Mouse (Mus musculus) ovary, postnatal 36 days (tissue): ENCODE measurements around the gene Pin4.
A peak's percentile ranks its signal among the peaks of the same experiment; 100 is the strongest.
"Not testable (repeated sequence)": the region's sequence is repeated elsewhere in the genome, so short reads cannot be mapped to it uniquely, and the experiment has no call there.

Source experiments
- DNase-seq: peaks from one replicate; pipeline ENCODE4 v3.0.0; 2022; ENCODE audit warnings: low spot score, mixed read lengths

Gene Pin4

DNA sequence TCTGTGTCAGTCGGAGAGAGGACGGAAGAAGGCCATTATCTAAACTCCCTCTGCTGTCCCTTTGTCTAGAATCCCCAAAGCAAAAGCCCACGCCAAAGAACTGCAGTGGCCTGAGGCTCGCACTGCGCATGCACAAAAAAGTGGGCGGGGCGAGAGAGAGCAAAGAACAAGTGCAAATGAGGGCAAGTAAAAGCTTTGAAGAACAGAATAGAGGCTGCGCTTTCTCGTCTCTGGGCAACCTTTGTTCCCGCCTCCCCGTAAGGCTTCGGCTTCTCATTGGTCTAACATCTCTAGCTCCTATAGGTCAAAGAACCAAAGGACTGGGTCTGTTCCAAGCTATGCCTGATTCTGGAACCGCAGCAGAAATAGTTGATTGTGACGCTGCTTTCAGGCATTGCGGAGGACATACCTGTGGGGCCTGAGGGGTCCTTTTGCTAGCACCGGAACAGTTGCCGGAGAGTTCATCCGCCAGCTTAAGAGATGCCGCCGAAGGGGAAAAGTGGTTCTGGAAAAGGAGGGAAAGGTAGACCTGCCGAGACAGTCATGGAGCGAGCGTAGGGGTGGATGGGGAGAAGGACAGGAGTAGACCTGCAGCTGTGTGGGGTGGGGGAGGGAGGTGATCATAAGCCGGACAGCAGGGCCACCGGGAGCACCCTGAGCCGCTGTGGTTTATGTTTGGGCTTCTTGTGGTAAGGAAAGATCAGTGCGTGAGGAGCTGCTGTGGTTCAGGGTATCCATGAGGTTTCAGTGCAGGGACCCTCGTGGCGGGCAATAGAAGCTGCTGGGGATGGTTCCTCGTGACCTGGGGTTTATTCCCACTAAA, at the start of gene Pin4:
TSS of gene Pin4 (plus strand) at position 406 of the 823 bp plus-strand sequence.
- DNase-seq, result peak; percentile 87

GRCm38 (mm10) chrX:102070591-102071471, 48.4 kb upstream of the Pin4 start, which contains the start of gene Rtl5:
Gene Rtl5, minus strand, starts transcription at chrX:102071304.
- DNase-seq, result peak; percentile 74

DNA sequence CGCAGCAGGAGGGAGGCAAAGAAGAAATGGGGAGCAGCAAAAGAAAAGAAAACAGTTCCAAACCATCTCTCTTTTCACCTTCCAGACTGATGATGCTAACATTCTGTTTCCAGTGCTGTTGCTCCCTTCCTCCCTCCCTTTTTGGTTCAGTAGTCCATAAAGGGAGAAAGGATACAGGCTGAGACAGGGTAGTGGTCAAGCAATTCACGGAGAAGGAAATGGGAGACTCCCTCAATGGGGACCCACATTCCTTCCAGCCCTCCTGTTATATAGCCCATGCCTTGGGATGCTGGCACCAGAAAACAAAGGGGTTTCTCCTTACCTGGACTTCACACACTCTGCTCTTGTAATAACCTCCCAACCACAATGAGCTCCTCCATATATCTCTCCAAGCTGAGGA, 47.7 kb upstream of the Pin4 start:
- DNase-seq, result no peak

DNA sequence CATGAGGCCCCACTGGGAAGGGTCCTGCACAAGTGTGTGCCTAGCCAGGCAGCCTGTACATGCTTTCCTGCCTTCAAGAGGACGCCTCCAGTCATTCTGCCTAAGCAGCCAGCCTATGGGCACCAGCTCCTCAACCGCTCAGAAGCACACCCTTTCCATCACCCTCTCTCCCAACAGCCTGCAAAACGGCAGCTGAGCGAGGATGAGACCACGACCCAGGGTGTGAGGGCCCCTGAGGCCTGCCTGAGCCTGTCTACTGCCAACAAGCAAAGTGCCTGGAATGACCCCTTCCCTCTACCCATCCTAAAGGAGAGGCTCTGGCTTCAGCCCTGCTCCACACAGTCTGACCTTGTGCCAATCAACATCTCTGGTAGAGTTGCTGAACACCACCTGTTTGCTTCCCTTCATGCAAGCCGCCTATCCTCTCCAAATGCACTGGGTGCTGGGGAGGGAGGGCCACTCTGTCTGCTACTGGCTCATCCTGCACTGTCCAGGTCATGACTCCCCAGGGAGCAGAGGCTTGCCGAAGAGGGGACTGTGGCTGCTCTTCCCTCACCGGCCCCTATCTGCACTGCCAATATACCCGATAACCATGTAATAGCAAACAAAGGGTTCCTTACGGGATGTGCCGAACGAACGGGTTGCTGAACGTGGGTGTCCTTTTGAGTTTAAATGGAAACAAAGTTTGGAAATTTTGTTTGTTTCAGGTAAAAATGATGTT, 45.5 kb upstream of the Pin4 start:
- DNase-seq, result no peak

- DNase-seq, result no peak
Measured at GRCm38 (mm10) chrX:102074435-102074834, 44.8 kb upstream of the Pin4 start.

DNA sequence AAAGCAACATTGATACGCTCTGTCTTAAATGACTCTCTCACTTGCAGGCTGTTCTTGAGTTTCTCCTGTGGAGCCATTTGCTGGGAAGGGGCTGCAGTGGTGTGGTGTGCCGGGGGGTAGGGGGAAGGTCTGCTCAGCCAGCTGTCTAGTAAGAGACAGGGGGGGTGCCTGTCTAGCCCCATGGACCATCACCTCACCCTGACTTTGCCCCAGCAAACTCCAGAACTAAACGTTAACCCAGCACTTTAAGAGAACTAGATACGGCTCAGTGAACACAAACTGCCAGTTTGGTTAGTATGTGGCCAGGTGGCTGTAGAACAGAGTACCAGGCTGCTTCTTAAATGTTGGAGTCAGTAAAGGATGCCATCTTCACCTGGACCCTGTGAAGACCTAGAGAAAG, 44.1 kb upstream of the Pin4 start:
- DNase-seq, result no peak

DNA sequence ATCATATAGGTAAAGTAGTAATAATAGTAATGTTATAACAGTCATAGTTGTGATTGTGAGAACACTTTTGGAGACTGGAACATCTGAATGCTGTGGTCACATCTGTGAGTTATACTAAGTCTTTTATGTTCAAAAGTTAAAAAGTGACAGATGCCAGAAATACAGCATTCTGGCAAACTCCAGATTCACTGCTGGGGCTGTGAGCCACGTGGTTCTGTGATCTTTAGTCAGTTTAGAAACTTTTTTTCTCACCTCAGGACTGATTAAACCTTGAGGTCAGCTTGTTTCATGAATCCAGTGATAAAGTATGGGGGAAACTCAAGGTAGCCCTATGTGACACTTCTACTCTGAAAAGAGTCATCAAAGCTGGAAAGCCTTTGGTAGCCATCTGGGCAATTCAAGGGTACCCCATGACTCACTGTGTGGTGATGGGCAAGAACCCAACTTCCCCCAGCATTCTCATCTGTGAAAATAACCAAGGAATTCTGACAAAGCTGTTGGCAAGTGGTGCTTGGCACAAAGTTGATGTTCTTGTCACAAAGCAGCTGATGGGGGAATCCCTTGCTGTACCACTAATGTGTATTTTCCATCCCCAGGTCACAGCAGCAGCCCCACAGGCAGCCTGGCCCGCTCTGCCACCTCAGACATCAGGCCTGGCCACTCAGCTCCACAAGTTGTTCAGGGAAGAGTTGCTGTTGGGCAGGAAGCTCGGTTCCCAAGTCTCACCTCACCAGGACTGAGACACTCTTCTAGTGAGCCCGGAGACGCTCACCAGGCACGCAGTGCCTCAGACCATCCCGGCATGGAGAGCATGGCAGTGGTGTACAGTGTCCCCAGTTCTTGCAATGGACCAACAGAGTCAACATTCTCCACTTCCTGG, 42.1 kb upstream of the Pin4 start:
- no peak for DNase-seq

DNA sequence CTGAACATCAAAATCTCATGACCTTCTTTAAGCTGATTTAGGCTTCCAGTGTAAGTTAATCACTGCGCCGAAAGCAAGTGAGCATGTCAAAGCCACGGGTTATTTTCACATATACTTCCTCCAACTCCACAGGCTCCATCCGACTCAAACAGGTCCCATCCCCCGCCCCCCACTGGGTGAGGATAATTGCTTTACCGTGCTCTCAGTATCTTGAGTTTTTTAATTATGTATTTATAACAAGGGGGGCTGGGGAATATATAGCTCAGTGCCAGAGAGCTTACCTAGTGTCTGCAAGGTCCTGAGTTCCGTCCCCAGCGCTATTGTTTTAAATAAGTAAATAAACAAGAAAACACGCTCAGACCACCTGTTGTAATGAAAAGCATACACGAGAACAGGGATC, 38.2 kb upstream of the Pin4 start:
- DNase-seq, result no peak

- DNase-seq, result no peak
Measured at GRCm38 (mm10) chrX:102081573-102082279, 37.5 kb upstream of the Pin4 start.

DNA sequence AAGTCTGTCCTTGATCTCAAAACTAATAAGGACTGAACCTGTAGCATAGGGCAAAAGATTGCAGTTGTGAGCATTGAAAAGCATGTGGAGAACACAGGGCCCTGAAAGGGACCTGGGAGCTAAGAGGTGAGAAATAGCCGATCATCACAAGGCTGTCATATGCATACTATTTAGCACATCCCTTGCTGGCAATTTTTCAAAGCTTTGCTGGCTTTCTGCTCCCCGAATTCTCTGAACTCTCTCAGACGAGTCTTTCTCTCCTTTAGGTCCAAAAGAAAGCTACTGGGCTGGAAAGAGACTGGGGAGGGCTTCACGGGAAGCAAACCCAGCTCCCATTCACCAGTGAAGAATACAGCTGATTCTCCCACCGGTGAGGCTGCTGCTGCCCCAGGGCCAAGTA, 36.9 kb upstream of the Pin4 start:
- DNase-seq, result no peak

DNA sequence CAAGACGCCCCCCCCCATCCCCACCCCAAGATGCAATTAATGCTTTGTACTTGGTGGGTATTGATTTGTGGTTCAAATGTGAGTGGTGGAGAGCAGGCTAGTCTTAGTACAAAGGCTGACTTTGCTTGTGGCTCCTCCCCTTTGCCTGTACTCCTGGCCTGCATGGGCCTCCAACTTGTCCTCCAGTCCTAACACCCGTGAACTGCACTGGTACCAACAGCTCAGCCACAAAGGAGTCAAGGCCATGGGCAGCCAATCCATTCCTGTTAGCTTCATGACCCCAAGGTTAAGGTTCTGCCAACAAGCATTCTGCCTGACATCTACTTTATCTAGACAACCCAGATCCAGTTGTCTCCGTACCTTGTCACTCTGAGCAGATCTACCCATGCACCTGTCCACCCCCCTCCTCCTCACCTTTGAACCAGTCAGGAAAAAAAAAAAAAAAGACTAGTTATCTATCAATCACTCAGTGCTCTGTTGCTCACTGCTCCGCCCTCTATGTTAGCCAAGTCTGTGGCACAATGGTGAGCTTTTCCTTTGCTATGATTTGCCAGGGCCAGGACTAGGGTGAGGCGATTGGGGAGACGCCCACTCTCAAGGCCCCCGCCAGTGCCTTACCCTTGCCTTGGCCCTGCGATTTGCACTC, 33.3 kb upstream of the Pin4 start:
- DNase-seq, result no peak

DNA sequence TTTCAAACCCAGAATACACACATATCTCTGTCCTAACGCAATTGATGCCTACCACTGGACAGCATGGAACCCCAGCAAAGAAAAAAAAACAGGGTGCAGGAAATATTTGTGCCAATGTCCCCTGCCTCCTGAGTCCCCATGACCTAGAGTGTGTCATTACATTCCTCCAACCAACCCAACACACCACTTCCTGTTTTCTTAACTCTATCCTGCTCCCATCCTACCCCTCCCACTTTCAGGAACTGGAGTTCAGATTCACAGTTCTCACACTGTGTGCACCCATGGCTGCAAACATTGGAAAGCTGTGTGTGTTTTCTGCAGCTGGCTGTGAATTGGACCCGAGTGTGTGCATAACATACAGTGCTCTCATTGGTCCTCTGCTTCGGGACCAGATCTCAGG, 28.6 kb upstream of the Pin4 start:
- no peak for DNase-seq

DNA sequence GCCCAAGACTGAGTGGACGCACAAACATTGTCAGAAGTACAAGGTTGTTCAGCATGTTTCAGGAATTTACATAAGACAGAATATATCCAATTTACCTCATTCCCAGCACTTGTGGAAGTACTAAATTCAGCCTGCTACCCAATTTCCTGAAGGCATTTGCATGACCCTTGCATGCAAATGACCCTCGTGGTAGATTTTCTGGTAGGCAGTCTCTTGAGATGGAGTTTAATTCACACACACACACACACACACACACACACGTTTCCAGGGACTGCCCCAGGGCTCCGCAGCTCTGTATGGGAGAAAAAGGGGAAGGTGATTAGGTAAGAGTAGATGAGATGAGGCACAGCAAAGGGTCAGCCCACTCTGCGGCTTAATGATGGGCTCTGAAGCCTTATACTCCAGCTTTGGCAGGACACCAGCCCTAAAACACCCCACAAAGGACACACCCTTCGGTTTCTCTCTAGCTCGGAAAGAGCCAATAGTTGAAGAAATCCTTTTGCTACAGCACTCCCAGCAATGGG, 24.8 kb upstream of the Pin4 start:
- DNase-seq, result no peak

DNA sequence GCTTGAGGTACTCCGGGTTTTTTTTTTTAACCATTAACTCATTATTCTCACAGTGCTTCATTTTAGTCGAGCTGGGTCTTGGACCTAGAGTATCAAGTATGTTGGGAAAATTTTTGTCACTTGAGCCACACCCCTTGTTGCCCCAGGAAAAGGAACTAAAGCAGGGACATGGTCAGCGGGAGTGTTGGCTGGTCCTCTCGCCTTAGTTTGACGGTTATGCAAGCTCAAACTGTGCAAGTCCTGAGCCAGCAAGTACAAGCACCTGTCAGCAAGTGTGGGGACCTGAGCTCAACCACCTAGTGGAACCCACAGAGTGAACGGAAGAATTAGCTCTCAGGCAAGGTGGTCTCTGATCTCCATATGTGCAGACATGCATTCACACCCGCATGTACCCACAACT, 17.4 kb upstream of the Pin4 start:
- DNase-seq, result no peak

- not testable (repeated sequence) for DNase-seq
Measured at GRCm38 (mm10) chrX:102103830-102104229, 15.4 kb upstream of the Pin4 start.

DNA sequence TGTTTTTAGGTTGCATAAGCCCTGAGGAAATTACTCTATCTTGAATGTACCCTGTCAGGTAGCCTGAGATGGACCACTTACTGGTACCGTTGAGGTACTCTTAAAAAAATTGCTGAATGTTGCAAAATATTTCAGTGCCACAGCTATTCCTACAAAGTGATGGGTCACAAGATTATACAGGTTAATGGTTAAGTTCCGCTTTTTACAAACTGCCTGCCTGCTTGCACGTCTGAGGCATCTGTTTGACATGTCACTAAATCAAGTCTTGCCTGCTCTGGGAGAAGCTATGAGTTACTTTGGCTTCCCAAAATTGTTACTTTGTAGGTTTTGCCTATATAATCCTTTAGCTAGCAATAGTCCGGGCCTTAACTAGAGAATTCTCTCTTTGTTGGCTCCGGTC, 9.9 kb upstream of the Pin4 start:
- DNase-seq, result not testable (repeated sequence)

- no peak for DNase-seq
Measured at GRCm38 (mm10) chrX:102115676-102116075, 3.6 kb upstream of the Pin4 start.

GRCm38 (mm10) chrX:102121321-102121720, 2.1 kb downstream of the Pin4 start:
- DNase-seq, result no peak

DNA sequence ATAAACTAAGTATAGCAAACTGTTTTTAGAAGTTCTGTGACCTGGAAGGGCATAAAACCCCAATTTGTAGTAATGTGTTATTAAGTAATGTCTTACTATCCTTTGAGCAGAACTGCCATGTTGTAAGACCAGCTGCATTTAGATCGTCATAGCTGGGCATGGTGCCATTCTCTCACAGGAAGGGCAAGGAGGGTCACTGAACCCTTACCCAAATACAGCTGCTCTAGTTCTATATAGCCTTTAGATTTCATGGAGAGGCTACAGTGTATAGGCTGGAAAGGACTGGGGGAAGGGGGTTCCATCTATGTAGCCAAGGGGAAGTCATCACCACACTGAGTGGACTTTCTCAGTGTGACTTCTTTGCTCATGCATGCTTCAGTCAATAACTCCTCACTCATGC, 21.9 kb downstream of the Pin4 start:
- DNase-seq, result no peak
